Mouse (Mus musculus): ENCODE data around the gene Sytl3.
"Not testable (repeated sequence)": the region's sequence is repeated elsewhere in the genome, so short reads cannot be mapped to it uniquely, and the experiment has no call there.

Gene Sytl3

GRCm38 (mm10) chr17:6645668-6646067 lies 13.2 kb upstream of the Sytl3 start:
- not testable (repeated sequence) for DNase-seq (ENCODE audit: low read depth, low spot score)

GRCm38 (mm10) chr17:6646841-6647240 lies 12.1 kb upstream of the Sytl3 start:
- DNase-seq (ENCODE audit: low read depth, low spot score): not testable (repeated sequence)

- DNase-seq (ENCODE audit: low read depth, low spot score): not testable (repeated sequence)
These were observed 11.4 kb upstream of the Sytl3 start for GRCm38 (mm10) chr17:6647452-6647851.

- DNase-seq (ENCODE audit: low read depth, low spot score): not testable (repeated sequence)
These were observed 7.9 kb upstream of the Sytl3 start for GRCm38 (mm10) chr17:6650904-6651565.

GRCm38 (mm10) chr17:6653341-6653946 lies 5.4 kb upstream of the Sytl3 start:
- not testable (repeated sequence) for DNase-seq (ENCODE audit: low read depth, low spot score)

GRCm38 (mm10) chr17:6655087-6655511 lies 3.8 kb upstream of the Sytl3 start:
- DNase-seq (ENCODE audit: low read depth, low spot score): not testable (repeated sequence)

- DNase-seq (ENCODE audit: low read depth, low spot score): not testable (repeated sequence)
These were observed 3.2 kb upstream of the Sytl3 start, which contains the start of gene Dynlt1f for GRCm38 (mm10) chr17:6655567-6656281. Gene Dynlt1f, minus strand, starts transcription at chr17:6655900.

- DNase-seq (ENCODE audit: low read depth, low spot score): not testable (repeated sequence)
These were observed 2.4 kb upstream of the Sytl3 start for GRCm38 (mm10) chr17:6656471-6656870.

- DNase-seq (ENCODE audit: low read depth, low spot score): not testable (repeated sequence)
These were observed 1.7 kb downstream of the Sytl3 start for GRCm38 (mm10) chr17:6660589-6660988.

GRCm38 (mm10) chr17:6661093-6661816 lies 2.4 kb downstream of the Sytl3 start:
- not testable (repeated sequence) for DNase-seq (ENCODE audit: low read depth, low spot score)

- not testable (repeated sequence) for DNase-seq (ENCODE audit: low read depth, low spot score)
These were observed 3.9 kb downstream of the Sytl3 start for GRCm38 (mm10) chr17:6662840-6663239.

- DNase-seq (ENCODE audit: low read depth, low spot score): not testable (repeated sequence)
These were observed 6.5 kb downstream of the Sytl3 start for GRCm38 (mm10) chr17:6665389-6665788.

- DNase-seq (ENCODE audit: low read depth, low spot score): not testable (repeated sequence)
These were observed 9.6 kb downstream of the Sytl3 start for GRCm38 (mm10) chr17:6668522-6668921.

GRCm38 (mm10) chr17:6674297-6674696 lies 15.4 kb downstream of the Sytl3 start:
- not testable (repeated sequence) for DNase-seq (ENCODE audit: low read depth, low spot score)

GRCm38 (mm10) chr17:6678063-6678462 lies 19.2 kb downstream of the Sytl3 start:
- DNase-seq (ENCODE audit: low read depth, low spot score): not testable (repeated sequence)

- not testable (repeated sequence) for DNase-seq (ENCODE audit: low read depth, low spot score)
These were observed 22.8 kb downstream of the Sytl3 start for GRCm38 (mm10) chr17:6681721-6682120.

- DNase-seq (ENCODE audit: low read depth, low spot score): not testable (repeated sequence)
These were observed 24.8 kb downstream of the Sytl3 start for GRCm38 (mm10) chr17:6683702-6684101.

GRCm38 (mm10) chr17:6684464-6685287 lies 25.8 kb downstream of the Sytl3 start:
- DNase-seq (ENCODE audit: low read depth, low spot score): not testable (repeated sequence)

GRCm38 (mm10) chr17:6685288-6685818 lies 26.5 kb downstream of the Sytl3 start:
- DNase-seq (ENCODE audit: low read depth, low spot score): not testable (repeated sequence)

GRCm38 (mm10) chr17:6686299-6686971 lies 27.5 kb downstream of the Sytl3 start:
- not testable (repeated sequence) for DNase-seq (ENCODE audit: low read depth, low spot score)

Measured in WW6 (cell line).